Mouse (Mus musculus) lung, embryonic 14.5 days (tissue): ENCODE measurements around the gene 1700010B08Rik. TPM values are rescaled to one million over a fixed set of nuclear protein-coding genes. Genes with fewer than 3 reads are reported as not detected.

Source experiments
- ATAC-seq: fragments of 200-750 bp; cut with Nextera tagmentation; 2 replicates; pipeline ENCODE4 v1.8.0; 2017; ENCODE audit warnings: mild to moderate bottlenecking, moderate TSS enrichment, moderate library complexity; ENCODE audit not compliant: insufficient read depth
- DNase-seq: peaks from one replicate; pipeline ENCODE4 v3.0.0-alpha.2; 2015
- H3K27ac ChIP-seq: fragments of 300-500 bp; sonication (generic); 2 replicates; pipeline ENCODE4 v1.5.1; 2014; ENCODE audit warnings: low read depth, mild to moderate bottlenecking, moderate library complexity
- H3K27me3 ChIP-seq: fragments of 300-500 bp; sonication (generic); 2 replicates; pipeline ENCODE4 v1.6.1; 2014; ENCODE audit warnings: low read length, control low read depth; ENCODE audit not compliant: insufficient read depth
- H3K36me3 ChIP-seq: fragments of 300-500 bp; sonication (generic); 2 replicates; pipeline ENCODE4 v1.6.1; 2014; ENCODE audit warnings: control low read depth; ENCODE audit not compliant: insufficient read depth
- H3K4me1 ChIP-seq: fragments of 300-500 bp; sonication (generic); 2 replicates; pipeline ENCODE4 v1.6.1; 2014; ENCODE audit warnings: antibody characterized with exemption, control low read depth; ENCODE audit not compliant: insufficient read depth
- H3K4me2 ChIP-seq: fragments of 300-500 bp; sonication (generic); 2 replicates; pipeline ENCODE4 v1.6.1; 2014; ENCODE audit warnings: mild to moderate bottlenecking
- H3K4me3 ChIP-seq: fragments of 300-500 bp; sonication (generic); 2 replicates; pipeline ENCODE4 v1.5.1; 2014; ENCODE audit warnings: low read depth, low read length
- H3K9ac ChIP-seq: fragments of 300-500 bp; sonication (generic); 2 replicates; pipeline ENCODE4 v1.6.1; 2014
- H3K9me3 ChIP-seq: fragments of 300-500 bp; sonication (generic); 2 replicates; pipeline ENCODE4 v1.6.1; 2016; ENCODE audit warnings: low read depth, low read length, control low read depth
- CTCF ChIP-seq: IDR thresholded peaks from 2 replicates; pipeline ENCODE4 v1.5.1; 2016; ENCODE audit warnings: antibody characterized with exemption, low read depth
- WGBS: fragments of 180-500 bp; shearing (Covaris S2); extraction: QIAGEN DNeasy Blood & Tissue Kit; methylation state at CpG from one replicate; pipeline ENCODE4 v1.1.7; 2014; 5-methylcytosine and 5-hydroxymethylcytosine counted together
- polyA plus RNA-seq: library from polyadenylated mRNA; unstranded; fragments of >200 nt; fragmentation: Nextera tagmentation; extraction: Ambion mirVana; gene quantifications from 2 replicates; pipeline ENCODE4 v1.2.1, GENCODE M21; 2014

1700010B08Rik gene
- polyA plus RNA-seq, 1 experiment from 2014 or later, result not detected

GRCm38 (mm10) chr2:173685781-173686361 lies 33.3 kb upstream of the 1700010B08Rik start:
- Histone ChIP-seq H3K9ac (no peak overlapping the region), H3K4me3 (no peak overlapping the region), H3K4me1 (no peaks in the 10 kb centered on the region), H3K36me3 (peaks cover 34% of the 10 kb centered on the region), H3K9me3 (no peaks in the 10 kb centered on the region), H3K4me2 (no peak overlapping the region), H3K27ac (no peak overlapping the region), H3K27me3 (no peaks in the 10 kb centered on the region)
- ATAC-seq (no peak), DNase-seq (no peak)
- no peak for TF ChIP-seq CTCF
- WGBS, result 92% methylated on average over 3 of the region's 3 CpGs

GRCm38 (mm10) chr2:173687363-173687762 lies 31.9 kb upstream of the 1700010B08Rik start:
- no peak for DNase-seq
- no peaks in the 10 kb centered on the region for H3K4me1 ChIP-seq
- peaks cover 42% of the 10 kb centered on the region for H3K36me3 ChIP-seq
- H3K9ac ChIP-seq, result no peak overlapping the region
- no peak for ATAC-seq
- H3K27ac ChIP-seq, result no peak overlapping the region
- H3K4me2 ChIP-seq, result no peak overlapping the region
- no peak for TF ChIP-seq CTCF
- no peaks in the 10 kb centered on the region for H3K9me3 ChIP-seq
- H3K4me3 ChIP-seq, result no peak overlapping the region
- H3K27me3 ChIP-seq, result no peaks in the 10 kb centered on the region
- 80% methylated on average over 5 of the region's 5 CpGs for WGBS

GRCm38 (mm10) chr2:173689835-173690234 lies 29.4 kb upstream of the 1700010B08Rik start:
- H3K36me3 ChIP-seq, result peaks cover 42% of the 10 kb centered on the region
- H3K9me3 ChIP-seq, result no peaks in the 10 kb centered on the region
- no peaks in the 10 kb centered on the region for H3K27me3 ChIP-seq
- no peak overlapping the region for H3K9ac ChIP-seq
- H3K4me2 ChIP-seq, result no peak overlapping the region
- no peaks in the 10 kb centered on the region for H3K4me1 ChIP-seq
- TF ChIP-seq CTCF, result no peak
- DNase-seq (no peak), ATAC-seq (no peak)
- H3K27ac ChIP-seq, result no peak overlapping the region
- H3K4me3 ChIP-seq, result no peak overlapping the region

GRCm38 (mm10) chr2:173691748-173692147 lies 27.5 kb upstream of the 1700010B08Rik start:
- Histone ChIP-seq H3K27me3 (no peaks in the 10 kb centered on the region), H3K9me3 (no peaks in the 10 kb centered on the region), H3K9ac (no peak overlapping the region), H3K27ac (no peak overlapping the region), H3K4me3 (no peak overlapping the region), H3K4me2 (no peak overlapping the region), H3K36me3 (peaks cover 61% of the 10 kb centered on the region), H3K4me1 (no peaks in the 10 kb centered on the region)
- peak; percentile 49; the same call in 1 of the 2 replicates for ATAC-seq
- WGBS, result 84% methylated on average over 6 of the region's 6 CpGs
- peak; percentile 20 for DNase-seq
- TF ChIP-seq CTCF, result no peak

- ATAC-seq (no peak), DNase-seq (peak; percentile 22)
- no peaks in the 10 kb centered on the region for H3K4me1 ChIP-seq
- WGBS, result 79% methylated on average over 2 of the region's 2 CpGs
- H3K27me3 ChIP-seq, result no peaks in the 10 kb centered on the region
- H3K9ac ChIP-seq, result no peak overlapping the region
- no peak for TF ChIP-seq CTCF
- no peak overlapping the region for H3K27ac ChIP-seq
- no peaks in the 10 kb centered on the region for H3K9me3 ChIP-seq
- H3K36me3 ChIP-seq, result peaks cover 69% of the 10 kb centered on the region
- no peak overlapping the region for H3K4me3 ChIP-seq
- H3K4me2 ChIP-seq, result no peak overlapping the region
These were observed 26.5 kb upstream of the 1700010B08Rik start for GRCm38 (mm10) chr2:173692693-173693092.

- ATAC-seq (no peak), DNase-seq (no peak)
- 84% methylated on average over 3 of the region's 3 CpGs for WGBS
- no peak for TF ChIP-seq CTCF
- no peaks in the 10 kb centered on the region for H3K9me3 ChIP-seq
- no peak overlapping the region for H3K4me2 ChIP-seq
- no peak overlapping the region for H3K27ac ChIP-seq
- H3K9ac ChIP-seq, result no peak overlapping the region
- no peaks in the 10 kb centered on the region for H3K27me3 ChIP-seq
- H3K4me1 ChIP-seq, result no peaks in the 10 kb centered on the region
- H3K4me3 ChIP-seq, result no peak overlapping the region
- H3K36me3 ChIP-seq, result peaks cover 81% of the 10 kb centered on the region
These were observed 20.4 kb upstream of the 1700010B08Rik start for GRCm38 (mm10) chr2:173698850-173699249.

GRCm38 (mm10) chr2:173702096-173702866 lies 16.9 kb upstream of the 1700010B08Rik start:
- no peaks in the 10 kb centered on the region for H3K9me3 ChIP-seq
- H3K27me3 ChIP-seq, result no peaks in the 10 kb centered on the region
- TF ChIP-seq CTCF, result no peak
- H3K4me2 ChIP-seq, result no peak overlapping the region
- peak overlapping the region; percentile 52; the same call in 1 of the 2 replicates for H3K27ac ChIP-seq
- no peaks in the 10 kb centered on the region for H3K4me1 ChIP-seq
- ATAC-seq, result peak; percentile 38
- 58% methylated on average over 16 of the region's 16 CpGs for WGBS
- no peak overlapping the region for H3K9ac ChIP-seq
- DNase-seq, result peak; percentile 41
- H3K36me3 ChIP-seq, result peaks cover 68% of the 10 kb centered on the region
- no peak overlapping the region for H3K4me3 ChIP-seq
